Mouse (Mus musculus) ES-E14 (cell line): ENCODE measurements at regions not wholly inside any gene's neighbourhood (a gene's known extent, or its start where the extent isn't known, plus 50 kb on each side); places are given as distances from the start of the nearest gene placed in this dataset.
A peak's percentile ranks its signal among the peaks of the same experiment; 100 is the strongest.

Experiments used
- DNase-seq: peaks from one replicate; pipeline ENCODE4 v3.0.0-alpha.2; 2013; ENCODE audit warnings: low read depth, low spot score
- H3K27ac ChIP-seq: 2 replicates; pipeline ENCODE4 v1.5.1; 2012; ENCODE audit warnings: low read depth, mild to moderate bottlenecking, low read length, moderate library complexity, mixed read lengths; ENCODE audit not compliant: poor library complexity, insufficient read depth, severe bottlenecking
- H3K36me3 ChIP-seq: 2 replicates; pipeline ENCODE4 v1.6.1; 2012; ENCODE audit warnings: mild to moderate bottlenecking, low read length, moderate library complexity, mixed read lengths; ENCODE audit not compliant: control insufficient read depth, poor library complexity, insufficient read depth, severe bottlenecking
- H3K4me1 ChIP-seq, 2 experiments: fragments of 150-350 bp in 1 of 2; sonication (generic) in 1 of 2; 2 replicates each; pipeline ENCODE4 v1.6.1; 2012; ENCODE audit warnings: low read length in 2 of 2, mild to moderate bottlenecking in 1 of 2, mixed read lengths in 1 of 2; ENCODE audit not compliant: control insufficient read depth in 2 of 2, insufficient read depth in 2 of 2, poor library complexity in 1 of 2
- H3K4me3 ChIP-seq, 2 experiments: fragments of 150-350 bp in 1 of 2; sonication (generic) in 1 of 2; 2 replicates each; pipeline ENCODE4 v1.5.1; 2012; ENCODE audit warnings: low read length in 2 of 2, low read depth in 1 of 2, mild to moderate bottlenecking in 1 of 2, mixed read lengths in 1 of 2; ENCODE audit not compliant: insufficient read depth in 1 of 2, poor library complexity in 1 of 2, severe bottlenecking in 1 of 2
- H3K9ac ChIP-seq: 2 replicates; pipeline ENCODE4 v1.6.1; 2012; ENCODE audit warnings: low read depth, mild to moderate bottlenecking, low read length, mixed read lengths; ENCODE audit not compliant: poor library complexity, insufficient read depth, severe bottlenecking
- H3K9me3 ChIP-seq: fragments of 150-350 bp; sonication (generic); 2 replicates; pipeline ENCODE4 v1.6.1; 2012; ENCODE audit warnings: low read depth, mild to moderate bottlenecking, low read length; ENCODE audit not compliant: control insufficient read depth, insufficient read depth
- CHD2 ChIP-seq: IDR thresholded peaks from 2 replicates; pipeline ENCODE4 v1.6.1; 2014; ENCODE audit warnings: mild to moderate bottlenecking, low read depth, low read length, inconsistent platforms
- HCFC1 ChIP-seq: IDR thresholded peaks from 2 replicates; pipeline ENCODE4 v1.6.1; 2012; ENCODE audit warnings: low read length, inconsistent platforms, borderline replicate concordance; ENCODE audit not compliant: insufficient read depth
- MAFK ChIP-seq: IDR thresholded peaks from 2 replicates; pipeline ENCODE4 v1.6.1; 2014; ENCODE audit warnings: mild to moderate bottlenecking, low read depth, low read length, inconsistent platforms; ENCODE audit not compliant: insufficient read depth
- ZC3H11A ChIP-seq: IDR thresholded peaks from 2 replicates; pipeline ENCODE4 v1.6.1; 2012; ENCODE audit warnings: low read depth, mild to moderate bottlenecking, inconsistent platforms, low read length, borderline replicate concordance
- ZNF384 ChIP-seq: IDR thresholded peaks from 2 replicates; pipeline ENCODE4 v1.6.1; 2012; ENCODE audit warnings: low read depth, low read length, inconsistent platforms
- in situ Hi-C, 2 experiments: fragments of 600-800 bp; cut with MboI; formaldehyde crosslinking; loops; one replicate each; pipeline ENCODE4 v1.15.1; 2025; ENCODE audit warnings: low sequenced_read_pairs in 2 of 2, inconsistent platforms in 1 of 2; ENCODE audit not compliant: unreplicated experiment in 2 of 2

- H3K27ac ChIP-seq: no peak overlapping the region
- no peak for DNase-seq
- H3K36me3 ChIP-seq: no peaks in the 10 kb centered on the region
- in situ Hi-C loops: loop anchor here (25.0 kb wide), 1 partner anchor 595 kb away; no protein-coding TSS in a partner anchor
- no peaks in the 10 kb centered on the region for H3K9me3 ChIP-seq
- peak overlapping the region in 1 of 2 experiments; percentile 39; a peak in 2 of 4 replicates for H3K4me3 ChIP-seq
- no peak for TF ChIP-seq CHD2
- no peak for TF ChIP-seq ZC3H11A
- no peak for TF ChIP-seq MAFK
- no peak for TF ChIP-seq ZNF384
- TF ChIP-seq HCFC1: no peak
- H3K4me1 ChIP-seq: peaks cover 0 to 4% of the 10 kb centered on the region in 2 experiments; a peak in 2 of 4 replicates
- H3K9ac ChIP-seq: no peak overlapping the region
Measured at GRCm38 (mm10) chr19:23507256-23507851, 59.1 kb upstream of the Mamdc2 start.
